Mouse (Mus musculus) ES-Bruce4 (cell line): Measurements from ENCODE around the gene Hormad2. TPM values are rescaled to one million over a fixed set of nuclear protein-coding genes. Genes with fewer than 3 reads are reported as not detected.
A peak's percentile ranks its signal among the peaks of the same experiment; 100 is the strongest.

ENCODE experiments used
- H3K27ac ChIP-seq: 2 replicates; pipeline ENCODE4 v1.5.1; 2012; ENCODE audit warnings: low read length, inconsistent platforms; ENCODE audit not compliant: insufficient read depth
- H3K27me3 ChIP-seq: 2 replicates; pipeline ENCODE4 v1.6.1; 2012; ENCODE audit warnings: mild to moderate bottlenecking, low read length, inconsistent platforms; ENCODE audit not compliant: control insufficient read depth, poor library complexity, insufficient read depth, severe bottlenecking
- H3K36me3 ChIP-seq: 2 replicates; pipeline ENCODE4 v1.6.1; 2012; ENCODE audit warnings: inconsistent platforms, mild to moderate bottlenecking, low read length, moderate library complexity; ENCODE audit not compliant: control insufficient read depth, poor library complexity, insufficient read depth, severe bottlenecking
- H3K4me1 ChIP-seq: one replicate; pipeline ENCODE4 v1.8.1; 2011; ENCODE audit warnings: low read length; ENCODE audit not compliant: control insufficient read depth, insufficient read depth
- H3K4me3 ChIP-seq: 2 replicates; pipeline ENCODE4 v1.5.1; 2011; ENCODE audit warnings: low read depth, mild to moderate bottlenecking, low read length
- H3K9ac ChIP-seq: 2 replicates; pipeline ENCODE4 v1.6.1; 2012; ENCODE audit warnings: low read depth, mild to moderate bottlenecking, inconsistent platforms; ENCODE audit not compliant: poor library complexity, severe bottlenecking
- H3K9me3 ChIP-seq: replicated peaks from 2 replicates; pipeline ENCODE4 v1.6.1; 2012; ENCODE audit warnings: mild to moderate bottlenecking, low read length, inconsistent platforms; ENCODE audit not compliant: control insufficient read depth, poor library complexity, insufficient read depth, severe bottlenecking
- CTCF ChIP-seq: IDR thresholded peaks from one replicate; pipeline ENCODE4 v1.8.1; 2011; ENCODE audit warnings: low read depth, low read length
- EP300 ChIP-seq: IDR thresholded peaks from 2 replicates; pipeline ENCODE4 v1.6.1; 2011; ENCODE audit warnings: low read depth, low read length; ENCODE audit not compliant: insufficient read depth
- POLR2A ChIP-seq: IDR thresholded peaks from one replicate; pipeline ENCODE4 v1.8.1; 2011; ENCODE audit warnings: low read length; ENCODE audit not compliant: insufficient read depth
- polyA plus RNA-seq: library from polyadenylated mRNA; stranded (reverse); fragments of >200 nt; gene quantifications from 2 replicates; pipeline ENCODE4 v1.2.4, GENCODE M21; 2011; ENCODE audit warnings: low read depth; ENCODE audit not compliant: missing spikeins, insufficient read depth, insufficient read length

Gene Hormad2
- polyA plus RNA-seq, 1 experiment = 3.2 TPM

GRCm38 (mm10) chr11:4460615-4461014, 19.7 kb upstream of the Hormad2 start:
- TF ChIP-seq CTCF (no peak), POLR2A (no peak), EP300 (no peak)
- no peaks in the 10 kb centered on the region for H3K9me3 ChIP-seq
- no peaks in the 10 kb centered on the region for H3K36me3 ChIP-seq
- no peaks in the 10 kb centered on the region for H3K4me1 ChIP-seq
- no peak overlapping the region for H3K9ac ChIP-seq
- no peaks in the 10 kb centered on the region for H3K27me3 ChIP-seq
- no peak overlapping the region for H3K4me3 ChIP-seq
- H3K27ac ChIP-seq = no peak overlapping the region

GRCm38 (mm10) chr11:4454895-4455535, 14.1 kb upstream of the Hormad2 start:
- no peaks in the 10 kb centered on the region for H3K36me3 ChIP-seq
- H3K27me3 ChIP-seq = no peaks in the 10 kb centered on the region
- no peak overlapping the region for H3K9ac ChIP-seq
- H3K9me3 ChIP-seq = no peaks in the 10 kb centered on the region
- H3K4me3 ChIP-seq = no peak overlapping the region
- TF ChIP-seq CTCF (no peak), EP300 (no peak), POLR2A (no peak)
- H3K4me1 ChIP-seq = no peaks in the 10 kb centered on the region
- no peak overlapping the region for H3K27ac ChIP-seq

- Histone ChIP-seq H3K9me3 (no peaks in the 10 kb centered on the region), H3K36me3 (no peaks in the 10 kb centered on the region), H3K4me1 (no peaks in the 10 kb centered on the region), H3K27me3 (no peaks in the 10 kb centered on the region), H3K4me3 (peak overlapping the region; percentile 27), H3K27ac (no peak overlapping the region), H3K9ac (no peak overlapping the region)
- TF ChIP-seq POLR2A (no peak), CTCF (no peak), EP300 (no peak)
Observed at GRCm38 (mm10) chr11:4452467-4453184, 11.7 kb upstream of the Hormad2 start.

- Histone ChIP-seq H3K27me3 (no peaks in the 10 kb centered on the region), H3K9ac (no peak overlapping the region), H3K9me3 (no peaks in the 10 kb centered on the region), H3K27ac (no peak overlapping the region), H3K4me1 (no peaks in the 10 kb centered on the region), H3K36me3 (no peaks in the 10 kb centered on the region), H3K4me3 (no peak overlapping the region)
- TF ChIP-seq EP300 = no peak
- peak; percentile 88 for TF ChIP-seq CTCF
Observed at GRCm38 (mm10) chr11:4451116-4451515, 10.2 kb upstream of the Hormad2 start.

GRCm38 (mm10) chr11:4446195-4446868, 5.4 kb upstream of the Hormad2 start:
- Histone ChIP-seq H3K27ac (no peak overlapping the region), H3K27me3 (no peaks in the 10 kb centered on the region), H3K36me3 (no peaks in the 10 kb centered on the region), H3K9me3 (no peaks in the 10 kb centered on the region), H3K4me1 (no peaks in the 10 kb centered on the region), H3K4me3 (no peak overlapping the region), H3K9ac (no peak overlapping the region)
- no peak for TF ChIP-seq EP300
- no peak for TF ChIP-seq POLR2A

- Histone ChIP-seq H3K4me3 (no peak overlapping the region), H3K9me3 (no peaks in the 10 kb centered on the region), H3K9ac (no peak overlapping the region), H3K4me1 (no peaks in the 10 kb centered on the region), H3K36me3 (no peaks in the 10 kb centered on the region), H3K27me3 (no peaks in the 10 kb centered on the region), H3K27ac (no peak overlapping the region)
- TF ChIP-seq POLR2A (no peak), EP300 (no peak), CTCF (no peak)
Observed at GRCm38 (mm10) chr11:4442280-4442679, 1.4 kb upstream of the Hormad2 start.
